Mouse (Mus musculus): ENCODE measurements around the gene Fabp7.

The Fabp7 gene

GRCm38 (mm10) chr10:57799486-57799885 lies 14.8 kb downstream of the Fabp7 start:
- no peak for DNase-seq (ENCODE audit: low read depth, low spot score)

- no peak for DNase-seq (ENCODE audit: low read depth, low spot score)
Measured at GRCm38 (mm10) chr10:57807754-57808153, 23.1 kb downstream of the Fabp7 start.

GRCm38 (mm10) chr10:57812161-57812856 lies 27.6 kb downstream of the Fabp7 start:
- peak; percentile 82 for DNase-seq (ENCODE audit: low read depth, low spot score)

GRCm38 (mm10) chr10:57814295-57814694 lies 29.6 kb downstream of the Fabp7 start:
- DNase-seq (ENCODE audit: low read depth, low spot score): no peak

GRCm38 (mm10) chr10:57815869-57816268 lies 31.2 kb downstream of the Fabp7 start:
- DNase-seq (ENCODE audit: low read depth, low spot score): no peak

- no peak for DNase-seq (ENCODE audit: low read depth, low spot score)
Measured at GRCm38 (mm10) chr10:57819209-57819608, 34.5 kb downstream of the Fabp7 start.

- DNase-seq (ENCODE audit: low read depth, low spot score): peak; percentile 57
Measured at GRCm38 (mm10) chr10:57822473-57822872, 37.8 kb downstream of the Fabp7 start.

GRCm38 (mm10) chr10:57828649-57829048 lies 44.0 kb downstream of the Fabp7 start:
- DNase-seq (ENCODE audit: low read depth, low spot score): no peak

GRCm38 (mm10) chr10:57829621-57830020 lies 44.9 kb downstream of the Fabp7 start:
- DNase-seq (ENCODE audit: low read depth, low spot score): peak; percentile 29

- DNase-seq (ENCODE audit: low read depth, low spot score): no peak
Measured at GRCm38 (mm10) chr10:57835094-57835493, 50.4 kb downstream of the Fabp7 start.

GRCm38 (mm10) chr10:57835982-57836381 lies 51.3 kb downstream of the Fabp7 start:
- DNase-seq (ENCODE audit: low read depth, low spot score): no peak

Measured in brain, adult 2 months (tissue).